Mouse (Mus musculus): ENCODE results near the gene Faim.

- TF ChIP-seq CTCF (IDR thresholded peaks at IDR 0.05; ENCODE audit: low read depth, low read length) (no peak), GATA1 (IDR thresholded peaks at IDR 0.05; ENCODE audit: borderline replicate concordance, low read length) (no peak), POLR2AphosphoS5 (IDR thresholded peaks at IDR 0.05; ENCODE audit: insufficient replicate concordance, low read depth, low read length) (no peak), TAL1 (conservative IDR thresholded peaks at IDR 0.05; ENCODE audit: low read depth, low read length) (no peak), GATA2 (IDR thresholded peaks at IDR 0.05; ENCODE audit: borderline replicate concordance, low read depth, low read length) (no peak)
These were observed 35.0 kb downstream of the Faim start for GRCm38 (mm10) chr9:99021166-99021565.
